Mouse (Mus musculus): ENCODE measurements around the gene Tmem108. TPM values are rescaled to one million over a fixed set of nuclear protein-coding genes. Genes with fewer than 3 reads are reported as not detected.

Gene Tmem108
- total RNA-seq, 2 experiments from 2014 or later: 8.7 to 10.8 TPM

GRCm38 (mm10) chr9:103594423-103595189 lies 167.0 kb downstream of the Tmem108 start:
- no peak for DNase-seq (ENCODE audit: low spot score in 2 of 2)

GRCm38 (mm10) chr9:103593079-103593478 lies 168.6 kb downstream of the Tmem108 start:
- no peak for DNase-seq (ENCODE audit: low spot score in 2 of 2)

GRCm38 (mm10) chr9:103591962-103592361 lies 169.7 kb downstream of the Tmem108 start:
- DNase-seq (ENCODE audit: low spot score in 2 of 2): no peak

GRCm38 (mm10) chr9:103590801-103591200 lies 170.8 kb downstream of the Tmem108 start:
- no peak for DNase-seq (ENCODE audit: low spot score in 2 of 2)

GRCm38 (mm10) chr9:103584865-103585264 lies 176.8 kb downstream of the Tmem108 start:
- no peak for DNase-seq (ENCODE audit: low spot score in 2 of 2)

- no peak for DNase-seq (ENCODE audit: low spot score in 2 of 2)
Observed at GRCm38 (mm10) chr9:103582249-103582961, 179.2 kb downstream of the Tmem108 start.

GRCm38 (mm10) chr9:103580621-103581020 lies 181.0 kb downstream of the Tmem108 start:
- DNase-seq (ENCODE audit: low spot score in 2 of 2): no peak

GRCm38 (mm10) chr9:103580186-103580585 lies 181.5 kb downstream of the Tmem108 start:
- DNase-seq (ENCODE audit: low spot score in 2 of 2): no peak

GRCm38 (mm10) chr9:103579411-103580026 lies 182.1 kb downstream of the Tmem108 start:
- DNase-seq (ENCODE audit: low spot score in 2 of 2): no peak

GRCm38 (mm10) chr9:103577731-103578130 lies 183.9 kb downstream of the Tmem108 start:
- DNase-seq (ENCODE audit: low spot score in 2 of 2): no peak

GRCm38 (mm10) chr9:103577181-103577580 lies 184.5 kb downstream of the Tmem108 start:
- no peak for DNase-seq (ENCODE audit: low spot score in 2 of 2)

GRCm38 (mm10) chr9:103575901-103576300 lies 185.7 kb downstream of the Tmem108 start:
- DNase-seq (ENCODE audit: low spot score in 2 of 2): no peak

- no peak for DNase-seq (ENCODE audit: low spot score in 2 of 2)
Observed at GRCm38 (mm10) chr9:103573994-103574750, 187.5 kb downstream of the Tmem108 start.

GRCm38 (mm10) chr9:103570158-103570741 lies 191.4 kb downstream of the Tmem108 start:
- DNase-seq (ENCODE audit: low spot score in 2 of 2): no peak

GRCm38 (mm10) chr9:103568983-103569382 lies 192.7 kb downstream of the Tmem108 start:
- no peak for DNase-seq (ENCODE audit: low spot score in 2 of 2)

GRCm38 (mm10) chr9:103565186-103565585 lies 196.5 kb downstream of the Tmem108 start:
- no peak for DNase-seq (ENCODE audit: low spot score in 2 of 2)

- DNase-seq (ENCODE audit: low spot score in 2 of 2): peak in 1 of 2 experiments; percentile 16
Observed at GRCm38 (mm10) chr9:103563864-103564610, 197.6 kb downstream of the Tmem108 start.

- DNase-seq (ENCODE audit: low spot score in 2 of 2): no peak
Observed at GRCm38 (mm10) chr9:103562063-103562462, 199.6 kb downstream of the Tmem108 start.

- no peak for DNase-seq (ENCODE audit: low spot score in 2 of 2)
Observed at GRCm38 (mm10) chr9:103558741-103559140, 202.9 kb downstream of the Tmem108 start.

- DNase-seq (ENCODE audit: low spot score in 2 of 2): no peak
Observed at GRCm38 (mm10) chr9:103558240-103558639, 203.4 kb downstream of the Tmem108 start.
